Mouse (Mus musculus) heart, adult 2 months (tissue): ENCODE measurements around the gene Olfr266.

ENCODE experiments used
- CTCF ChIP-seq: fragments of 200-600 bp; IDR thresholded peaks from 2 replicates; pipeline ENCODE4 v1.8.1; 2022; ENCODE audit warnings: antibody characterized with exemption, mild to moderate bottlenecking, moderate library complexity
- EP300 ChIP-seq: fragments of 200-500 bp; IDR thresholded peaks from 2 replicates; pipeline ENCODE4 v1.6.1; 2011; ENCODE audit warnings: low read depth, low read length, control low read depth; ENCODE audit not compliant: insufficient read depth
- POLR2A ChIP-seq: fragments of 200-500 bp; IDR thresholded peaks from 2 replicates; pipeline ENCODE4 v1.6.1; 2011; ENCODE audit warnings: mild to moderate bottlenecking, low read depth, low read length, control low read depth; ENCODE audit not compliant: insufficient read depth

DNA sequence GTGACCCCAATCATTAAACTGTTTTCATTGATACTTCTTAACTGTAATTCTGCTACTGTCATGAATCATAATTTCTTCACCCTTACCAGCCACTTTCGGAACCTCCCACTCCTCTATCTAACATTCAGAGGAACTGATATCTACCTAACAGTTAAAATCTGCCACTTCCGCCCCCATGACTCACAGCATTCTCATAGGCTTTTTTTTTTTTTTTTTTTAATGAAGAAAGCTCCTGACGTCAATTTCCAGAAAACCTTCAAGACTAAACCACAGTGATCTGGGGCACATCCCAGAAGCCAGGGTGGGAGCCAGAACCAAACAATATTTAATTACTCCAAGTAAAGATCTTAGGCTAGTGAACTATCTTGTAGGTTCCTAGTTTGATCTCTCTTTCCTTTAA, 41.0 kb downstream of the Olfr266 start:
- TF ChIP-seq EP300 (no peak), POLR2A (no peak), CTCF (no peak)
